Mouse (Mus musculus) CH12.LX (cell line): ENCODE data around the gene Cadm1. TPM values are rescaled to one million over a fixed set of nuclear protein-coding genes. Genes with fewer than 3 reads are reported as not detected.

Experiments used
- DNase-seq: peaks from one replicate; pipeline ENCODE4 v3.0.0-alpha.2; 2013; ENCODE audit errors: extremely low read depth
- H3K27ac ChIP-seq: 2 replicates; pipeline ENCODE4 v1.5.1; 2012; ENCODE audit warnings: low read depth, mild to moderate bottlenecking, control low read depth, moderate library complexity; ENCODE audit not compliant: insufficient read depth
- H3K27me3 ChIP-seq: replicated peaks from 2 replicates; pipeline ENCODE3; 2012; ENCODE audit warnings: inconsistent platforms
- H3K36me3 ChIP-seq, 2 experiments: replicated peaks in 1 of 2; 2 replicates each; pipeline versions ENCODE3 to v1.6.1; 2012; ENCODE audit warnings: inconsistent platforms in 1 of 2, low read length in 1 of 2, mild to moderate bottlenecking in 1 of 2, mixed read lengths in 1 of 2, moderate library complexity in 1 of 2; ENCODE audit not compliant: control insufficient read depth in 1 of 2, insufficient read depth in 1 of 2
- H3K4me1 ChIP-seq, 2 experiments: 2 replicates each; pipeline ENCODE4 v1.6.1; 2012; ENCODE audit warnings: inconsistent platforms in 1 of 2, moderate library complexity in 1 of 2; ENCODE audit not compliant: insufficient read depth in 2 of 2, control insufficient read depth in 1 of 2
- H3K4me2 ChIP-seq: 2 replicates; pipeline ENCODE4 v1.6.1; 2012; ENCODE audit warnings: low read depth, mild to moderate bottlenecking, control low read depth; ENCODE audit not compliant: poor library complexity, insufficient read depth, severe bottlenecking
- H3K4me3 ChIP-seq, 3 experiments: fragments of 150-350 bp in 1 of 3; sonication (generic) in 1 of 3; replicated peaks in 1 of 3; 2 replicates each; pipeline versions ENCODE3 to v1.5.1; 2011 to 2012; ENCODE audit warnings: low read depth in 2 of 3, low read length in 2 of 3, mild to moderate bottlenecking in 2 of 3, moderate library complexity in 2 of 3, control low read depth in 1 of 3, improper control_type of control experiment in 1 of 3, inconsistent platforms in 1 of 3, mixed read lengths in 1 of 3; ENCODE audit not compliant: poor library complexity in 1 of 3
- H3K79me2 ChIP-seq: replicated peaks from 2 replicates; pipeline ENCODE4 v1.6.1; 2012; ENCODE audit warnings: mild to moderate bottlenecking, moderate library complexity; ENCODE audit not compliant: control insufficient read depth, poor library complexity, insufficient read depth, severe bottlenecking; ENCODE audit errors: extremely low read depth
- H3K9ac ChIP-seq: 2 replicates; pipeline ENCODE4 v1.6.1; 2012; ENCODE audit warnings: low read depth, mild to moderate bottlenecking, control low read depth, moderate library complexity; ENCODE audit not compliant: insufficient read depth
- H3K9me3 ChIP-seq: replicated peaks from 2 replicates; pipeline ENCODE3; 2012; ENCODE audit warnings: low read length, inconsistent platforms, mixed read lengths
- ELF1 ChIP-seq: IDR thresholded peaks from 2 replicates; pipeline ENCODE4 v1.6.1; 2014; ENCODE audit warnings: low read depth, mild to moderate bottlenecking, inconsistent platforms, low read length, improper control_type of control experiment
- EP300 ChIP-seq: IDR thresholded peaks from 2 replicates; pipeline ENCODE4 v1.6.1; 2011; ENCODE audit warnings: low read length, improper control_type of control experiment
- HCFC1 ChIP-seq: IDR thresholded peaks from 2 replicates; pipeline ENCODE4 v1.6.1; 2012; ENCODE audit warnings: low read depth, mild to moderate bottlenecking, inconsistent platforms, low read length, improper control_type of control experiment
- IRF4 ChIP-seq: IDR thresholded peaks from 2 replicates; pipeline ENCODE4 v1.6.1; 2014; ENCODE audit warnings: low read depth, mild to moderate bottlenecking, inconsistent platforms, low read length, improper control_type of control experiment
- JUN ChIP-seq: IDR thresholded peaks from 2 replicates; pipeline ENCODE4 v1.6.1; 2011; ENCODE audit warnings: low read depth, mild to moderate bottlenecking, low read length, improper control_type of control experiment, moderate library complexity; ENCODE audit not compliant: insufficient read depth
- JUND ChIP-seq: conservative IDR thresholded peaks from 2 replicates; pipeline ENCODE4 v1.6.1; 2011; ENCODE audit warnings: low read depth, low read length, improper control_type of control experiment
- KAT2A ChIP-seq: IDR thresholded peaks from 2 replicates; pipeline ENCODE4 v1.6.1; 2012; ENCODE audit warnings: low read length, improper control_type of control experiment, inconsistent platforms; ENCODE audit not compliant: insufficient replicate concordance
- MAZ ChIP-seq: IDR thresholded peaks from 2 replicates; pipeline ENCODE4 v1.6.1; 2012; ENCODE audit warnings: low read depth, mild to moderate bottlenecking, inconsistent platforms, low read length, improper control_type of control experiment, moderate library complexity
- MXI1 ChIP-seq: IDR thresholded peaks from 2 replicates; pipeline ENCODE4 v1.6.1; 2011; ENCODE audit warnings: mild to moderate bottlenecking, low read depth, low read length, improper control_type of control experiment
- NELFE ChIP-seq: IDR thresholded peaks from 2 replicates; pipeline ENCODE4 v1.6.1; 2011; ENCODE audit warnings: low read depth, low read length, improper control_type of control experiment
- RCOR1 ChIP-seq: conservative IDR thresholded peaks from 2 replicates; pipeline ENCODE4 v1.6.1; 2012; ENCODE audit warnings: low read depth, mild to moderate bottlenecking, inconsistent platforms, low read length, improper control_type of control experiment
- SIN3A ChIP-seq: IDR thresholded peaks from 2 replicates; pipeline ENCODE4 v1.6.1; 2012; ENCODE audit warnings: low read length, improper control_type of control experiment, inconsistent platforms
- USF2 ChIP-seq: conservative IDR thresholded peaks from 2 replicates; pipeline ENCODE4 v1.6.1; 2011; ENCODE audit warnings: low read depth, low read length, improper control_type of control experiment
- ZC3H11A ChIP-seq: IDR thresholded peaks from 2 replicates; pipeline ENCODE4 v1.6.1; 2012; ENCODE audit warnings: low read depth, mild to moderate bottlenecking, inconsistent platforms, low read length, improper control_type of control experiment
- ZKSCAN1 ChIP-seq: IDR thresholded peaks from 2 replicates; pipeline ENCODE4 v1.6.1; 2012; ENCODE audit warnings: low read depth, inconsistent platforms, low read length, improper control_type of control experiment, borderline replicate concordance
- dilution Hi-C: fragments of 300-500 bp; cut with MboI; formaldehyde crosslinking; loops from 2 replicates; pipeline ENCODE4 v1.14.3; 2020; ENCODE audit warnings: low sequenced_read_pairs; ENCODE audit not compliant: extremely low pct_unique_long_range_greater_than_20kb, extremely low pct_ligation_motif_present
- in situ Hi-C: fragments of 300-500 bp; cut with MboI; formaldehyde crosslinking; loops from 3 replicates; pipeline ENCODE4 v1.14.3; 2019; ENCODE audit warnings: low sequenced_read_pairs, low pct_ligation_motif_present, low pct_unique_long_range_greater_than_20kb, mixed read lengths
- polyA plus RNA-seq: library from polyadenylated mRNA; unstranded; fragments of >175 nt; gene quantifications from 2 replicates; pipeline ENCODE4 v1.2.1, GENCODE M21; 2012; ENCODE audit warnings: low read depth; ENCODE audit not compliant: insufficient read length
- total RNA-seq, 2 experiments: library from RNA; depleted of rRNA; stranded (reverse); fragments of 300-350 nt in 1 of 2; fragments of >200 nt in 1 of 2; gene quantifications; 2 replicates each; pipeline ENCODE4 v1.2.3; 2012 to 2014

The Cadm1 gene
- total and polyA plus RNA-seq, 3 experiments = not detected

DNA sequence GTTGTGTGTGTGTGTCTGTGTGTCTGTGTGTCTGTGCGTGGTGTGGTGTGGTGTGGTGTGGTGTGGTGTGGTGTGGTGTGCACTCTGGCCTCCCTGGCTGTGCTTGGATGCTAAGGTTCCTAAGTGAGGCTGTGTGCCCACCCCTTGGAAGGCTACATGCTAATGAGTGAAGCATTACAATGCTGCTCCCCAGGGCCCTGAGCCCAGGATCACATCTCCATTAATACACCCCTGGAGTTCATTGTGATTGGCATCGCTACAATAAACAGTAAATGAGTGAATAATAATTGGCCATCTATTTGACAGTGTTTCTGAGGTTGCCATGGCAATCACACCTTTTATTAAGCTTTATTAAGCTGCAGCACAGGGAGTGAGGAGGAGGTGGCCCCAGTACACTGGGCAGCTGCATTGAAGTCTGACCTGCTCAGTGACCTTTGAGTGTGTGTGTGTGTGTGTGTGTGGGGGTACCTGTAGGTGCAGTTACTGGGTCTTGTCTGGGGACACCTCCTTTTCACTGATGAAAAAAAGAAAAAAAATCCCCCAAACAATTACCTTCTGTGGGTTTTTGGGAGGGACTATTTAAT is 374.5 kb downstream of the Cadm1 start:
- in situ Hi-C loops (no loop called here), dilution Hi-C loops (no loop called here)
- H3K27me3 ChIP-seq = no peaks in the 10 kb centered on the region
- DNase-seq = no peak
- H3K27ac ChIP-seq = no peak overlapping the region
- H3K4me3 ChIP-seq = no peak overlapping the region
- H3K9ac ChIP-seq = no peak overlapping the region
- H3K9me3 ChIP-seq = peaks cover 56% of the 10 kb centered on the region
- no peaks in the 10 kb centered on the region for H3K79me2 ChIP-seq
- no peaks in the 10 kb centered on the region for H3K36me3 ChIP-seq
- no peaks in the 10 kb centered on the region for H3K4me1 ChIP-seq
- TF ChIP-seq ZC3H11A = no peak
- TF ChIP-seq SIN3A = no peak
- TF ChIP-seq USF2 = no peak
- TF ChIP-seq IRF4 = no peak
- no peak for TF ChIP-seq EP300
- no peak for TF ChIP-seq NELFE
- no peak for TF ChIP-seq KAT2A
- TF ChIP-seq ZKSCAN1 = no peak
- TF ChIP-seq RCOR1 = no peak
- no peak for TF ChIP-seq JUN
- no peak for TF ChIP-seq ELF1
- no peak for TF ChIP-seq MAZ
- no peak for TF ChIP-seq MXI1
- no peak overlapping the region for H3K4me2 ChIP-seq

DNA sequence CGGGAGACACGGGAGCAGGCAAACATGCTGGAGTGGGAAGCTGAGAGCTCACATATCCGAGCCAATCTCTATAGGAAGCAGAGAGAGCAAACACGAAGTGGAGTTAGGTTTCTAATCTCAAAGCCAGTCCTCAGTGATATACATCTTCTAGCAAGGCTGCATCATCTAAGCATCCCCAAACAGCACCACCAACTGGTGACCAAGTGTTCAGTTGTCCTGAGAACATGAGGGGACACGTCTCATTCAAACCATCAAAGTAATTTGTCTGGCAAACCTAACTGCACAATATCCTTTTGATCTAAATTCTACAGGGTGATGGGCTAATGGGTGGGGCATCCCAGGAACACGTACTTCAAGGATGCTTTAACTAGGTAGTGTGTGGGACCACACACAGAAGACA is 376.5 kb downstream of the Cadm1 start:
- no peak for TF ChIP-seq JUND
- no peak for TF ChIP-seq HCFC1
- H3K4me2 ChIP-seq = no peak overlapping the region
- dilution Hi-C loops (no loop called here), in situ Hi-C loops (no loop called here)
- no peak overlapping the region for H3K9ac ChIP-seq
- DNase-seq = no peak
- no peak overlapping the region for H3K27ac ChIP-seq
- no peaks in the 10 kb centered on the region for H3K27me3 ChIP-seq
- H3K4me1 ChIP-seq = no peaks in the 10 kb centered on the region
- H3K4me3 ChIP-seq = no peak overlapping the region
- H3K9me3 ChIP-seq = peaks cover 56% of the 10 kb centered on the region
- no peaks in the 10 kb centered on the region for H3K79me2 ChIP-seq
- H3K36me3 ChIP-seq = no peaks in the 10 kb centered on the region
